ENCODE assay signal across 8 mouse cellular contexts in the genomic region with DNA sequence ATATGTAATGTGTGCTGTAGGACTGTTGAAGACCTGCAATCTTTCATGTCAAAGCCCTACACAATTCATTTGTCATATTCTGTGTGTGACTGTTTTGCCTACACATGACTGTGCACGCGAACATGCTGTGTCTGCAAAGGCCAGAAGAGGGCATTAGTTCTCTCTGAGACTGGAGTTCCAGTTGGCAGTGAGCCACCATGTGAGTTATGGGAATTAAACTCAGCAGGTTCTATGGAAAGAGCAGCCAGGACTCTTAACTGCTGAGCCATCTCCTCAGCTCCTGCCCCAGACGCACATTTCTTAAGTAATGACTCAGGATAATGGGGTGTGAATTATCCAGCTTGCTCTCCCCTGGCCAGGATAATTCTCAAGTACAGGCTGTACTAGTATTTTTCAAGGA.
DNase-seq lines count a peak whose midpoint lies in the region; ATAC-seq and TF ChIP-seq lines count a peak whose summit lies in the region.

No protein-coding gene starts in this region.

- 44% methylated on average over 3 of the region's 3 CpGs for WGBS in forebrain, embryonic 13.5 days
- WGBS in forebrain, embryonic 16.5 days = 62% methylated on average over 3 of the region's 3 CpGs
- WGBS in kidney, embryonic 15.5 days = 59% methylated on average over 3 of the region's 3 CpGs
- WGBS in lung, postnatal 0 days = 48% methylated on average over 3 of the region's 3 CpGs

- H3K9ac ChIP-seq in forebrain, embryonic 13.5 days = no peak overlapping the region
- no peak overlapping the region for H3K9ac ChIP-seq in forebrain, embryonic 16.5 days (replicated peaks; ENCODE audit: low read depth, low read length)
- H3K9ac ChIP-seq in kidney, embryonic 15.5 days = no peak overlapping the region
- H3K9ac ChIP-seq in lung, postnatal 0 days (replicated peaks; ENCODE audit: low read depth) = no peak overlapping the region

- peak; percentile 9 for DNase-seq in ovary, postnatal 10 days (ENCODE audit: low spot score)
- DNase-seq in ovary, adult 18-20 months (ENCODE audit: low spot score) = no peak
- peak; percentile 84 to 92 for DNase-seq in cerebellum, postnatal 25 days
- DNase-seq in lung, postnatal 0 days (ENCODE audit: low spot score) = peak; percentile 54
- DNase-seq in thymus, postnatal 14 days = peak; percentile 42

- no peaks in the 10 kb centered on the region for H3K27me3 ChIP-seq in forebrain, embryonic 13.5 days
- H3K27me3 ChIP-seq in forebrain, embryonic 16.5 days (replicated peaks; ENCODE audit: control insufficient read depth, insufficient read depth, low read length) = no peaks in the 10 kb centered on the region
- no peaks in the 10 kb centered on the region for H3K27me3 ChIP-seq in kidney, embryonic 15.5 days
- H3K27me3 ChIP-seq in lung, postnatal 0 days (replicated peaks; ENCODE audit: insufficient read depth, low read length) = no peaks in the 10 kb centered on the region

- no peak overlapping the region for H3K4me3 ChIP-seq in forebrain, embryonic 13.5 days
- H3K4me3 ChIP-seq in forebrain, embryonic 16.5 days (replicated peaks; ENCODE audit: low read length) = no peak overlapping the region
- no peak overlapping the region for H3K4me3 ChIP-seq in kidney, embryonic 15.5 days (replicated peaks)
- no peak overlapping the region for H3K4me3 ChIP-seq in lung, postnatal 0 days (ENCODE audit: low read depth, low read length)

- no peak overlapping the region for H3K27ac ChIP-seq in forebrain, embryonic 13.5 days
- H3K27ac ChIP-seq in forebrain, embryonic 16.5 days (ENCODE audit: low read length) = no peak overlapping the region
- H3K27ac ChIP-seq in kidney, embryonic 15.5 days = no peak overlapping the region
- H3K27ac ChIP-seq in lung, postnatal 0 days (ENCODE audit: low read length) = no peak overlapping the region

- ATAC-seq in forebrain, embryonic 13.5 days = 0 out of 2 replicates have a peak, but pooled peaks have one; percentile 19
- no peak for ATAC-seq in forebrain, embryonic 16.5 days
- ATAC-seq in kidney, embryonic 15.5 days (replicated peaks; ENCODE audit: low FRiP score) = 0 out of 2 replicates have a peak, but pooled peaks have one; percentile 18
- no peak for ATAC-seq in lung, postnatal 0 days

- no peak overlapping the region for H3K4me2 ChIP-seq in forebrain, embryonic 13.5 days
- no peak overlapping the region for H3K4me2 ChIP-seq in forebrain, embryonic 16.5 days (ENCODE audit: low read length)
- H3K4me2 ChIP-seq in kidney, embryonic 15.5 days = no peak overlapping the region
- no peak overlapping the region for H3K4me2 ChIP-seq in lung, postnatal 0 days (replicated peaks; ENCODE audit: low read depth, low read length)

- no peaks in the 10 kb centered on the region for H3K9me3 ChIP-seq in forebrain, embryonic 13.5 days (replicated peaks)
- no peaks in the 10 kb centered on the region for H3K9me3 ChIP-seq in forebrain, embryonic 16.5 days (ENCODE audit: control insufficient read depth, low read length)
- no peaks in the 10 kb centered on the region for H3K9me3 ChIP-seq in kidney, embryonic 15.5 days (replicated peaks)
- no peaks in the 10 kb centered on the region for H3K9me3 ChIP-seq in lung, postnatal 0 days (ENCODE audit: low read length)

- H3K4me1 ChIP-seq in forebrain, embryonic 13.5 days = no peaks in the 10 kb centered on the region
- H3K4me1 ChIP-seq in forebrain, embryonic 16.5 days (replicated peaks; ENCODE audit: control insufficient read depth, insufficient read depth, low read length) = no peaks in the 10 kb centered on the region
- H3K4me1 ChIP-seq in kidney, embryonic 15.5 days = no peaks in the 10 kb centered on the region
- H3K4me1 ChIP-seq in lung, postnatal 0 days (ENCODE audit: insufficient read depth, low read depth, low read length) = no peaks in the 10 kb centered on the region

- no peaks in the 10 kb centered on the region for H3K36me3 ChIP-seq in forebrain, embryonic 13.5 days (ENCODE audit: poor library complexity, severe bottlenecking)
- no peaks in the 10 kb centered on the region for H3K36me3 ChIP-seq in forebrain, embryonic 16.5 days (ENCODE audit: control insufficient read depth, insufficient read depth)
- H3K36me3 ChIP-seq in kidney, embryonic 15.5 days = no peaks in the 10 kb centered on the region
- H3K36me3 ChIP-seq in lung, postnatal 0 days (ENCODE audit: insufficient read depth, low read length) = no peaks in the 10 kb centered on the region

- no peak for TF ChIP-seq EP300 in lung, postnatal 0 days (IDR thresholded peaks at IDR 0.05)

- peak; percentile 65 for TF ChIP-seq CTCF in lung, postnatal 0 days (IDR thresholded peaks at IDR 0.05)

Comparison
In these comparisons a context has a peak if more than half of its experiments do, and no peak if none do; other contexts are left out.
1. ATAC-seq: peak in forebrain, embryonic 13.5 days (single experiment) and kidney, embryonic 15.5 days (single experiment); none in forebrain, embryonic 16.5 days (single experiment) and lung, postnatal 0 days (single experiment).